Mouse (Mus musculus): ENCODE results near the gene Ngb.

Ngb gene

DNA sequence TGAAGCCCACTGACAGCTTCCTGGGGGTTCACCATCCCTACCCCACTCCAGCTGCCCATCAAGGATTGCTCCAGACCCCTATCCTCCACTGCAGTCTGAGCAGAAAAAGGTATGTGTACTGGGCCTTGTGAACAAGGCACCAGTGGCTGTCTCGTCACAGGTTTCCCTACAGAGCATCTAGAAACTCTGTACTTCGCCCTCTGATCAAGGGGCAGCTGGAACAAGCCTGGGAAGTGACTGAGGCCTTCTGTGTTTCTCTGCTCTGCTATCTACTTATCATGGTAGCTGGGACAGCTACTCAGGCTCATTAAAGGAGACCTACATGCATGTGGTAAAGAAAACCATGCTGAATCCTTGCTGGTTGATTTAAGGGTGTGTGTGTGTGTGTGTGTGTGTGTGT lies 12.6 kb downstream of the Ngb start:
- no peak for DNase-seq

DNA sequence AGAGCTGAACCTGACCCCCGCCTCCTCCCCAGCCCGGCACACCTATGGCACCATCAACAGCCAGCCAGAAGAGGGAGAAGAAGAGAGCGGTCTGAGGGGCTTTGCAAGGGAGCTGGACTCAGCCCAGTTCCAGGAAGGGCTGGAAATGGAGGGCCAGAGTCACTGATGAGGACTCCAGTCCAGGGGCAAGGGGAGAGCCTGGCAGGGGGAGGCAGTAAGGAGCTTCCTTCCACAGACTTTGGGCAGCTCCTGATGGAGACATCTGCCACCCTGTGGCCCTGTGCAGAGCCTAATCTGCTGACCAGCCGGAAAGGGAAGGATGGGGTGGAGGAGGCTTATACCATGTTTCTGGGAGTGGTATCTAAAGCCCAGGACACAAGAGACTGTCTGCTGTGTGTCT lies 13.1 kb downstream of the Ngb start:
- no peak for DNase-seq

DNA sequence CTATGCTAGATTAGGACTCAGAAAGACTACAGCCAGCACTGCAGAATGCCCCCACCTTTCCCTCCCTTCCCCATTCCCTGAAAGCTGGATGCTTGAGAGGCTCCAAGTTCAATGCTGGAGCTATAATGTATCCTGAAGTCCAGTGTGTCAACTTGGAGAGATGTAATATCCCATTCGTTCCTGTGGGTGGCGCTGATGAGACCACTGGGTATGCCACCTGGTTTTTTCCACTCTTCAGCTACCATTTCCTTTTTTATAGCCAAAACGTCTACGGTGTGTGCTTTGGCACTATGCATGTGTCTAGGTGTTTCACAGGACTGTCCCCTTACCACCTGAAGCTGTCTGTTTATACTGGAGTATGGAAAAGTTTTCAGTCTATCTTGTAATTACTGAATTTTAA lies 14.0 kb downstream of the Ngb start:
- DNase-seq: peak; percentile 19

DNA sequence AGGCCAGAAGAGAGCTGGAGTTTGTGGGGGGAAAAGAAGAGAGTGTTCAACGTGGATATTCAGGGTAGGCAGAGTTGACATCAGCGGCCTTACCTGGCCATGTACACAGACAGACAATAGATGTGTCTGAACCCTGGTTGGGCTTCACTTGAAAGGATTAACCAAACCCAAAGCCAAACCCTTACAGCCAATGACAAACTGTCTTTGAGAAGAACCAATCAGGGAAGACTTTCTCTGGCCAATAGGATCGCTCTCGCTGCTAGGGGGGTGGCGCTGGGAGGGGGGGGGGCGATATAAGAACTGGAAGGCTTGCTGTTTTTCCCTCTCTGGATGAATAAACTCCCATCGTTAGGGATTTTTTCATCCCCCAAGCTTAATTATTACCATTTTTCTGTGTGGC lies 15.1 kb downstream of the Ngb start:
- DNase-seq: no peak

DNA sequence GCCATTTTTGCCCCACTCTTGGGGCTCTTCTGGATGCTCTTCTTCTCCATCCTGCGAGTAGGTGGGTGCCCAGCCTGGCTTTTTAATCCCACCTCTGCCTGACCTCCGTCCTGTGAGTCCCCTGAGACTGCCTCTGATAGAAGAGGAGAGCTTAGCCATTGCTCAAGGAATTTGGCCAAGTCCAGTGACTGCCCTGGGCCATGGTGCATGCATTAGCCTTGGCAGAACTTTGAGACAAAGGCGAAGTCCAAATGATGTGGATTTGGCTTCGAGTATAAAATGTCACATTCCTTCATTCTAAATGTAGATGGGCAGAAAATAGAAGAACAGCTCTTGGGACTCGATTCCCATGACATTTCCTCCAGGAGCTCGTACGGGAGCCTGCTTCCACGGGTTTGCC lies 19.5 kb downstream of the Ngb start:
- DNase-seq: no peak

DNA sequence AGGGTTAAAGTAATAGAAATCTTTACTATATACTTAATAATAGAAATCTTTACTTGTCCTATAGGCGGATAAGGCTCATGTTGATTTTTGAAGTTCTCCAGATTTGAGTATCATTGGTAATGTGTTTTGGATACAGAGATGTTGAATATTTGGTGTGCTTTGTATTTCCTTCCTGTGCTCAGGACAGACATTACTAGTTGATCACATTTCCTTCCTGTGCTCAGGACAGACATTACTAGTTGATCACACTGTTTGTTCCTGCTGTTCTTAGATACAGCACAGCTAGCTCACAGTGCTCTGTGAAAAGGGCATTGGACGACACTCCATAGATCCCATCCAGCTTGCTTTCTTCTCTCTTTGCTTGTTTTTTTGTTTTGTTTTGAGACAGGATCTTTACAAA lies 25.7 kb downstream of the Ngb start:
- no peak for DNase-seq

DNA sequence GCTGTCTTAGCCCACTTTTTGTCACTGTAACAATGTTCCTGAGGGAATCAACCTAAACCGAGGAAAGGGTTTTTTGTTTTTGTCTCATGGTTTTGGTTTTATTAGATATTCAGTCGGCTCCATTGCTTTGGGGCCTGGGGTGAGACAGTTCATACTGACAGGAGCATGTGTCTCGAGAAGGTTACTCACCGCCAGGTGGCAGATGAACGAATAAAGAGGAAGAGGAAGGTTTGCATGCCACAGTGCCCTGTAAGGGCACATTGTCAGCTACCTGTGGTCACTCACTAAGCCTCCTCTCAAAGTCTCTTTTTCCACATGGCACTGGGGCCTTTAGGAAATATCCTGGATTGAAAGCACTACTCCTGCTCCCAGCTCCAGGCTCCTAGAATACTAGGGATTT lies 31.8 kb downstream of the Ngb start:
- DNase-seq: no peak

DNA sequence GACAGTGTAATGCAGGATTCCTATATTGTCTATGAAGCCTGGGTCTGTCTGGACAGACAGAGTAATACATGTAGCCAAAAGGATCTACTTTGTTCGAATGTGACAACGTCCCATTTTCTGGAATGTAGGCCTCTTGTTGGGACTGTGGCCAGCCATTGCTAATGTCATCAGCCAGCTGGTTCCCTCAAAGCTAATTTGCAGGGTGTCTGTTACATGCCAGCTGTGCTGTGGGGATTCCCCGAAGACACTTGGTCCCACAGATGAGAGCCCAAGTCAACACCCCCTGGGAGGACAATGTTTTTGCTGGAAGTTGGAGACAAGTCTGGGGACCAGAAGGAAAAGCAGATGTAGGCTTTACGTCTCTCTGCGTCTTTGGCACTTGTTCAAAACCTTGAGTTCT lies 35.9 kb downstream of the Ngb start:
- DNase-seq: no peak

DNA sequence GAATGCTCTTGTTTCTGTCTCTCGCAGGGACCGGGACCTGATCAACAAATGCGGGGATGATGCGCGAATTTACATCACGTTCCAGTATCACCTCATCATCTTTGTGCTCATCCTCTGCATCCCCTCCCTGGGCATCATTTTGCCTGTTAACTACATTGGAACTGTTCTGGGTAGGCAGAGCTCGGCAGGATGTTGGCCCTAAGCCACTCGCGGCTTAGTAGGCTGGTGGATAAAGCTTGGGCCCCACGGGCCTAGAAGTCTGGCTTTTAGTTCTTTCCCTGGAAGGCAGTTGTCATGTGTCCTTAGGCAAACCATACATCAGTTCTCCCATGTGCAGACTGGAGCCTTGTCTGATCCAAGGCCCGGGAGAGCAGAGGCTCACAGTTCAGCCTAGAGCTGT lies 36.9 kb downstream of the Ngb start:
- DNase-seq: no peak

DNA sequence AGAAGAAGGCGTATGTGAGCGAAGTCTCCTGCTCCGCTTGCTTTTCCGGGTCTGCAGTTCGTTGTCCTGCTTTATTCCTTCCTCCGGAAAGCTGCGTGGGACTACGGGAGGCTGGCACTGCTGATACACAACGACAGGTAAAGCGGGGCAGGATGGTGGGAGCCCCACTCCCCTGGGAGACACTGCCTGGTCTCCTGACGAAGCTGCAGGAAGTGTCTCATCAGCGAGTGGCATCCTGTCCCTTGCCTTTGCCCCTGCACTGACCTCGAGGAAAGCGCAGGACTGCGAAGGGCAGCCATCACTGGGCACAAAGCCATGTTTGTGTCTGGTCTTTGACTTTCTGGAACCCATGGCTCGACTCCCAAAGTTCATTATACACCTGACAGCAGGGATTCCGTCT lies 45.3 kb downstream of the Ngb start:
- no peak for DNase-seq

DNA sequence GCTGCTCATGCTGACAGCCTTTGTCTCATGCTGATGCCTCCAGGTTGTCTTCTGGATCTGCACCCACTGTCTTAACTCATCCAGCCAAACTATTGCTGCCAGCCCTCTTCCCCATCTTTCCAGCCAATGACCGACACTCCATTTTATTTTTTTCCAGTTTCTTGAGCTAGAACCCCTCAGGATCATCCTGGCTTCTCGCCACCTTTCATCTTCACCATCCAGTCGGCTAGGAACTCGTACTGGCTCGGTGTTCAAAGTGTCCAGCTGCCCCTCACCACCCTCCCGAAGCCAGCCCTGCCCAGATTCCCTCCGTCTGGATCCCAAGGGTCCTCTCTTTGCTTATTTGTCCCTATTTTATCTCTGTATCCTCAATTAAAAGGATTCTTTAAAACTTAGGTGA lies 47.5 kb downstream of the Ngb start:
- DNase-seq: no peak

DNA sequence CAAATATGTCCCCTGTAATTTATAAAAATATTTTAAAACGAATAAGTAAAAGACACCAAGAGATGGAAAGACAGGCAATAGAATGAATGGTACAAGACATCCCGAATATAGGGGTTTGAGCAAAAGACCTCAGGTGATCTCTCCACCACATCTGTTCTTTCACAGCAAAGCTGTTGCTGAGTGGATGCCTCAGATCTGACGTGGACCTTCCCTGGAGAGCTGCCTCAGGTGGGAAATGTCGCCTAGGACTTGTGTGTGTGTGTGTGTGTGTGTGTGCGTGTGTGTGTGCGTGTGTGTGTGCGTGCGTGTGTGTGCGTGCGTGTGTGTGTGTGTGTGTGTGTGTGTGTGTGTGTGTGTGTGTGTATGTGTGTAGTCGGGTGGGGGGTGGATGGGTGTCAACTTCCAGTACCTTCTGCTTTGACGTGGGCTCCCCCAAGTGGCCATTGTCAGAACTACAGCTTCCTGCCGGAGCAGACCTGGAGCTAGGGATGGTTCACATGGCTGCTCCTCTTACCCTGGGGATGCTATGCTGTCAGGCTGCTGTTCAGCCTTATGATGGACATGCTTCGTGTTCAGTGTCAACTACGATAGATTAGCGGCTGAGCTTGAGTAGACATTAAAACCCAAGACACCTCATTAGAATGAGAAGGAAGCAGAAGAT lies 49.5 kb downstream of the Ngb start:
- DNase-seq: peak; percentile 78

DNA sequence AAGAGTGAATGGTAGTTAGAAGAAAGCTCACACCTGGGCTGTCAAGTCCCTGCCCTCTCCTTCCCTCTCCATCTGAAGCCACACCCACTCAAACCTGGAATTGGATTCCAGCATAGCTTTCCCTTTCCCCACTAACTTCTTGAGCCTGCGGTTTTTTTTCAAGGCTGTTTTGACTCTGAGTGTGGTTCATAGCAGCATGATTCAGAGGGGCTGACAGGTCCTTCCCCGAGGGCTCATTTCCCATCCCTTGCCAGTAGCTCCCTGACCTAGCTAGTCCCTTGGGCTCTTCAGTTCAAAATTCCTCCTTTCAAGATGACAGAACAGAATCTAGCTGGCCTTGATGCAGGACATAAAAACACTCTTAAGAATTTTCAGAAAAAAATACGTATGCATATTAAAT lies 54.8 kb downstream of the Ngb start:
- no peak for DNase-seq

Measured in liver (tissue).